Mouse (Mus musculus) macrophage (primary cell): Measurements from ENCODE around the gene Nrap. TPM values are rescaled to one million over a fixed set of nuclear protein-coding genes. Genes with fewer than 3 reads are reported as not detected.
"Not testable (repeated sequence)": the region's sequence is repeated elsewhere in the genome, so short reads cannot be mapped to it uniquely, and the experiment has no call there.

Experiments used
- H3K27ac ChIP-seq: fragments of 350-480 bp; formaldehyde crosslinking; 2 replicates; pipeline ENCODE4 v1.9.0; 2021
- H3K36me3 ChIP-seq: fragments of 350-480 bp; formaldehyde crosslinking; 2 replicates; pipeline ENCODE4 v1.9.0; 2021; ENCODE audit errors: inconsistent target
- H3K4me3 ChIP-seq: fragments of 350-480 bp; formaldehyde crosslinking; 2 replicates; pipeline ENCODE4 v1.9.0; 2021; ENCODE audit errors: inconsistent target
- H3K79me2 ChIP-seq: fragments of 350-480 bp; formaldehyde crosslinking; 2 replicates; pipeline ENCODE4 v1.9.0; 2021; ENCODE audit errors: inconsistent target
- WGBS: methylation state at CpG from one replicate; pipeline ENCODE4 v1.1.7; 2026; ENCODE audit warnings: inconsistent platforms; ENCODE audit not compliant: missing documents; 5-methylcytosine and 5-hydroxymethylcytosine counted together
- polyA plus RNA-seq: library from polyadenylated mRNA; stranded (reverse); fragments of 250-400 nt; gene quantifications from 3 replicates; pipeline ENCODE4 v1.2.4, GENCODE M21; 2018; ENCODE audit warnings: inconsistent platforms

Nrap gene
- polyA plus RNA-seq, 1 experiment from 2014 or later = 0.87 TPM

GRCm38 (mm10) chr19:56409884-56410283, 20.0 kb upstream of the Nrap start:
- H3K36me3 ChIP-seq = peaks cover 37% of the 10 kb centered on the region
- not testable (repeated sequence) for H3K4me3 ChIP-seq, H3K27ac ChIP-seq, H3K79me2 ChIP-seq
- WGBS = 93% methylated on average over 4 of the region's 4 CpGs

DNA sequence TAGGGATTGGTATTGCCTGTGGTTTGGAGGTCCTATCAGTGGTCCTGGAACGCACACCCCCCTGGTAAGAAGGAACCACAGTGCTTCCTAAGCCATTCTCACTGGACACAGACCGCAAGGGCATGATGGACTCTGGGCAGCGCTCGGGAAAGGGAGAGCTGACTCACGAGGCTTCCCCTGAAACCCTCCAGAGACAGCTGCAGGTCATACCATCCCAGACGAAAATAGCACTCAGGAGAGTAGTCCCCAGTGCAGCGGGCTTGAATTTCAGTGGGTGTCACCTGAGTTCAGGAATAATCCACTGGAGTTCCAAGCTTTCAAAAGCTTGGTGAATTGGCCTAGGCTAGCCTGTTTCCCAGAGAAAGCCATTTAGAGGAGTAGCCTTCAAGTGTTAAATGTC, 16.7 kb upstream of the Nrap start:
- Histone ChIP-seq H3K4me3 (no peak overlapping the region), H3K36me3 (peaks cover 42% of the 10 kb centered on the region), H3K79me2 (peaks cover 13% of the 10 kb centered on the region; the same call in 1 of the 2 replicates), H3K27ac (no peak overlapping the region)
- WGBS = 95% methylated on average over 7 of the region's 7 CpGs

DNA sequence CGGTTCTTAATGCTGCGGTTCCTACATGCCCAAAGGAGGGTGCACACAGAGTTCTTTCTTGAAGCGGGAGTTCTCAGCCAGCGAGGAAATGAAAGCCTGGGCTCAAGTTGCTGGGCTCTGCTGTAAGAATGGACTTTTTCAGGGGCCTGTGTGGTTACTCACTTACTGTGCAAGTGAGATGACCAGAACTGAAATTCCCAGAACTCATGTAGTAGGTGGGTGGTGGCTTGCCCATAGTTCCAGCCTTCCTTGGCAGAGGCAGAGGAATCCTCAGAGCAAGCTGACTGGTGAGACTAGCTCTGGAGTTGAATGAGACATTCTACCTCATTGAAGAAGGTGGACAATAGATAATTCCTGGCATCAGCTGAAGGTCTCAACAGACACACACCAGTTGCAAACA, 16.0 kb upstream of the Nrap start:
- 94% methylated on average over 4 of the region's 4 CpGs for WGBS
- Histone ChIP-seq H3K79me2 (peaks cover 18% of the 10 kb centered on the region; the same call in 1 of the 2 replicates), H3K4me3 (no peak overlapping the region), H3K27ac (no peak overlapping the region), H3K36me3 (peaks cover 42% of the 10 kb centered on the region)

DNA sequence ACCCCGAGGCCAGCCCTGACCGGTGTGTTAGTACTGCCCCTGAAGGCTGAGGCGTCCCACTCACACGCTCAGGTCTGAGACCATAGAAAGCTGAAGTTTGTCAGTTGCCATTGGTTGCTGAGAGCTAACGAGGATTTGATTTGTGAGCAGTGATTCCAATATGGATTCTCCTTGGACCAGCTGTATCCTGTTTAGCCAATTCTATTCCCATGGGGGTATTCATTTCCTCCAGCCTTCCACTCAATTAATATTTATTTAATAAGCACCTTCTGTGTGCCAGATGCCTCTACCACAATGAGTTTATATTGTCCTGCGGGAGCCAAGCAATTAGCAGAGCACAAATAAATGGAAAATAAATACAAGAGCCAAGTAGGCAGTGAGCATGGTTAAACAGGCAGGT, 12.0 kb upstream of the Nrap start:
- Histone ChIP-seq H3K79me2 (peaks cover 41% of the 10 kb centered on the region; the same call in 1 of the 2 replicates), H3K27ac (no peak overlapping the region), H3K36me3 (peaks cover 17% of the 10 kb centered on the region), H3K4me3 (no peak overlapping the region)
- 94% methylated on average over 6 of the region's 6 CpGs for WGBS

GRCm38 (mm10) chr19:56400200-56400599, 10.4 kb upstream of the Nrap start:
- peaks cover 41% of the 10 kb centered on the region; the same call in 1 of the 2 replicates for H3K79me2 ChIP-seq
- 48% methylated on average over 14 of the region's 14 CpGs for WGBS
- peaks cover 9% of the 10 kb centered on the region for H3K36me3 ChIP-seq
- no peak overlapping the region for H3K4me3 ChIP-seq
- H3K27ac ChIP-seq = no peak overlapping the region

DNA sequence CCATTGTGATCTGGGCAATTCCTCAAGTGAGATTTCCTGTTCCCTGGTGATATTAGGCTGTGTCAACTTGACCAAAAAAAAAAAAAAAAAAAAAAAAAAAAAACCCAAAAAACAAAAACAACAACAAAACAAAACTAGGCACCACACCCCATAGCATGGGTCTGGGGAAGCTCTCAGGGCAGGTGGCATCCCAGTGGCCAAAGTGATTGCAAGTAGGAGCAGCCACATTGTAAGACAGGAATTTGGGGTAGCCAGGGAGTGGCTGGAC, 8.6 kb upstream of the Nrap start:
- Histone ChIP-seq H3K27ac (no peak overlapping the region), H3K79me2 (peaks cover 41% of the 10 kb centered on the region; the same call in 1 of the 2 replicates), H3K4me3 (no peak overlapping the region), H3K36me3 (no peaks in the 10 kb centered on the region)

DNA sequence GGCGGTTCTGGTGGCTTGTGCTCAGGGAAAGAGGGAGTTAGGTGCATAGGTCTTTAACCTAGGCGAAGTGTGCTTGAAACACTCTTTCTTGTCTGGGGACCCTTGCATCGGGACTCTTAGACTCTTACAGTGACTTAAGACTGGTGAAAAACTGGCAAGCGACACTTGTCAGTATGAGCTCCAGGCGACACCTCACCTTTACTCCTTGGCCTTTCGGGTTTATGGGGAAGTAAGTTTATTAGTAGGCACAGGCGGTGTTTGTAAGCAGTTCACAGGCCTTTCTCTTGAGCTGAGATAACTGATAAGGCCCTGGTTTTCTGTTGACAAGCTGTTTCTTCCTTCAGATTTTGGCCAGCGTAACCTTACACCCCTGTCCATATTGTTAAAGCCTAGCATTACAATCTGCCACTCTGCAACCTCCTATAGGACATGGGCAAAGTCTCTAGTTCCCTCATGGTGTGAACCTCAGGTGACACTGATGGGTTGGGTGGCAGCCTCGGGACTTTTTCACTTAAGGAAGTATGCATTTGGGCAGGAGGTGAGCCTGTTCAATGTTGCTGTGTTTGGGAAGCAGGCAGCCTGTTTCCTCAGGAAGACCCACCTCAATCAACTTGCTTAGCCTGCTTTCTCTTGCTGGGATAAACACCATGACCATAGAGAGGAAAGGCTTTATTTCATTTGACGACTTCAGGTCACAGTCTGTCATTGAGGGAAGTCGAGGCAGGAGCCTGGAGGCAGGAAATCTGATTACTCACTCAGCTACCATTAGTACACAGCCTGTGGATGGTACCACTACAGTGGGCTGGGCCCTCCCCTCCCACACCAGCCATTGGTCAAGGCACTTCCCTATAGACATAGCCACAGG, 8.1 kb upstream of the Nrap start:
- Histone ChIP-seq H3K79me2 (peaks cover 41% of the 10 kb centered on the region; the same call in 1 of the 2 replicates), H3K4me3 (peak overlapping the region; percentile 78), H3K36me3 (no peaks in the 10 kb centered on the region), H3K27ac (peak overlapping the region; percentile 66)
- WGBS = 10% methylated on average over 10 of the region's 11 CpGs

DNA sequence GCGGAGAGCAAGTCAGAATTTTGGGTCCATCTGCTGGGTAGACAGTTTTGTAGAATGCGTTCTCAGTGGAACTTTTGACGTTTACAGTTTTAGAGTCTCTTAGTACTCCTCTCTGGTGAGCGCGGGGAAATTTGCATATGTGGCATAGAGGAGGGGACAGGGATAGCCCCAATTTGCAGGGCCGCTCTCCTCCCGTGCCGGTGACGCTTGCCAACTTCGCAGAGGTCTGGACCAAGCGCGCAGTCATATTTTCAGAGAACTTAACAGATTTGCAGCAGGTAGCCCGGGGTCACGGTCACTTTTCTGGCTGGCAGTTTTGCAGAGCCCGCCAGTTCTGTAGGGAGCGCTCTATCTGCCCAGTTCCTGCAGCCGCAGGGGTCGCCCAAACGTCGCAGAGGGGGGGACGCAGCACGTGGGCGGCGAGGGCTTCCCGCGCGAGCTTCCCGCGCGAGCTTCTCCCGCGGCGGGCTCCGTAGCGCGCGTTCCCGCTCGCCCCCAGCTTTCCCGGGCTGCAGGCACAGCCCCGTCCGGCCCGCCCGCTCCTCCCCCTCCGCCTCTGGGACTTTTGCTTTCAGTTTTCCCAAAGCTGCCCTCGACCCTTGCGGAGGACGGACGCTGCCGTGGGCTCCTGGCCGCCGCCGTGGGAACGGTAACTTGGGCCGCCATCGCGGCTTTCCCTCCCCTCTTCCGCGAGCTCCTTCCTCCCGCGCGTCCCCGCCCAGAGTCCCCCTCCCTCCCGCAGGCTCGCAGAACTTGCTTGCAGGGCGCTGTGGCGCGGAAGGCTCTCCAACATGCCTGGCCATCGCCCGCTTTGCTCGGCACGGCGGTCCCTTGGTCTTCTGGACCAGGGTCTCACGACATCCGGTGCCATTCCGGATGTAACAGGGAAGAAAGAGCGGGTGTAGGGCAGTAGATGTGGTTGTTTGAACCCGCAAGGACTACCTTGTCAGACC, 7.1 kb upstream of the Nrap start, which contains the start of gene Casp7:
Gene Casp7, plus strand, starts transcription at position 461 of the 953 bp plus-strand sequence.
- peaks cover 32% of the 10 kb centered on the region; the same call in 1 of the 2 replicates for H3K79me2 ChIP-seq
- no peaks in the 10 kb centered on the region for H3K36me3 ChIP-seq
- peak within 1 kb of the TSS; percentile 78 for H3K4me3 ChIP-seq
- H3K27ac ChIP-seq = peak within 1 kb of the TSS; percentile 66
- WGBS = 3% methylated on average over 61 of the region's 78 CpGs

DNA sequence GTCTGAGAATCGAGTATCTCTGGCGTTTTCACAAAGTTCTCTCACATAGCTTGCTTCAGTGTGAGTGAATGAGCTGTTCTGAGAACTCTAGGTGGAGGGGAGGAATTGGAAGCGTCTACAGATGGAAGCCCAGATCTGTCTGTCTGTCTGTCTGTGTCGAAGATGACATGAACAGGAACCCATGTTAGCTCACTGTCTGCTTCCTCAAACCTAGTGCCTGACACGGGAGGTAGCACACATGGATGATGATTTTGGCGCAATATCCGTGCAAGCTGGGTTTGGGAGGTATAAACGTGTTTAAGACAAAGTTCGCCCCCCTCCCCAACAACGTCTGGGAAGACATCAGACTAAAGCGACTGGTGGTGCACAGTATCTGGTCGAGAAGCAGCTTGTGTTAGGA, 6.4 kb upstream of the Nrap start:
- WGBS = 17% methylated on average over 12 of the region's 12 CpGs
- 0 out of 2 replicates have a peak overlapping the region, but pooled peaks have one; percentile 22 for H3K27ac ChIP-seq
- peak overlapping the region; percentile 78 for H3K4me3 ChIP-seq

DNA sequence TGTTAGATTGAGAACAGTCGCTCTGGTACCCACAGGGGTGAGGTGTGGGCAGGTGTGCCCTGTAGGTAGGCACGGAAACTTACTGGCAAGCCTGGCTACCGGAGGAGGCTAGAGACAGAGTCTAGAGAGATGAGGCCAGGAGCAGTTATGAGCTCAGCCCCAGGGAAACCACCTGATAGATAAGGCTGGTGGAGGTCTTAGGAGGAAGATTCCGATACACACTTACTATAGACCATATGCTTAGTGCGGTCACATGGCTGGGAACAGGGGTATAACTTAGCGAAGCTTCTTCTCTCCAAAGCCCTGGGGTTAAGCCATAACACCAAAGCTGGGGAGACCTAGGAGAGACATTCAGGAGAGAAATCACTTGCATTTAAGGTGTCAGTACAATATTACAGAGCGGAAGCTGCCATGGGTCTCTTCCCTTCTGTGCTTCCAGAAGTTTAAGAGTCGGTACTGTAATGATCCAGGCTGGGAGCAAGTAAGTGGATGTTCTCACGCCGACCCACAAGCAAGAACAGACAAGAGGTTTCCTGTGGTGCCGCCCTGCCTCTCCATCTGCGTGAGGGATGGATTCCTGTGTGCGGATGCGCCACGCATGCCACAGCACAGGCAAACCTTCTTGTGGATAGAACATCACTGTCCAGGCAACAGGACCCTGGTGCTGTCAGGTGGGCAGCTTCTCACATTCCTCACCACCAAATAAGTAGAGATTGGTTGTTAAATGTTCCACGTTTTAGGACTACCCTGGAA, 5.5 kb upstream of the Nrap start:
- WGBS = 94% methylated on average over 16 of the region's 16 CpGs
- Histone ChIP-seq H3K79me2 (peaks cover 18% of the 10 kb centered on the region; the same call in 1 of the 2 replicates), H3K27ac (no peak overlapping the region), H3K4me3 (no peak overlapping the region), H3K36me3 (no peaks in the 10 kb centered on the region)

More for the DNA sequence above, 6.4 kb upstream of the Nrap start:
- Histone ChIP-seq H3K36me3 (no peaks in the 10 kb centered on the region), H3K79me2 (peaks cover 27% of the 10 kb centered on the region; the same call in 1 of the 2 replicates)

GRCm38 (mm10) chr19:56393311-56393866, 3.6 kb upstream of the Nrap start:
- Histone ChIP-seq H3K27ac (no peak overlapping the region), H3K36me3 (no peaks in the 10 kb centered on the region), H3K79me2 (no peaks in the 10 kb centered on the region; the same call in 1 of the 2 replicates), H3K4me3 (no peak overlapping the region)
- 66% methylated on average over 9 of the region's 9 CpGs for WGBS

DNA sequence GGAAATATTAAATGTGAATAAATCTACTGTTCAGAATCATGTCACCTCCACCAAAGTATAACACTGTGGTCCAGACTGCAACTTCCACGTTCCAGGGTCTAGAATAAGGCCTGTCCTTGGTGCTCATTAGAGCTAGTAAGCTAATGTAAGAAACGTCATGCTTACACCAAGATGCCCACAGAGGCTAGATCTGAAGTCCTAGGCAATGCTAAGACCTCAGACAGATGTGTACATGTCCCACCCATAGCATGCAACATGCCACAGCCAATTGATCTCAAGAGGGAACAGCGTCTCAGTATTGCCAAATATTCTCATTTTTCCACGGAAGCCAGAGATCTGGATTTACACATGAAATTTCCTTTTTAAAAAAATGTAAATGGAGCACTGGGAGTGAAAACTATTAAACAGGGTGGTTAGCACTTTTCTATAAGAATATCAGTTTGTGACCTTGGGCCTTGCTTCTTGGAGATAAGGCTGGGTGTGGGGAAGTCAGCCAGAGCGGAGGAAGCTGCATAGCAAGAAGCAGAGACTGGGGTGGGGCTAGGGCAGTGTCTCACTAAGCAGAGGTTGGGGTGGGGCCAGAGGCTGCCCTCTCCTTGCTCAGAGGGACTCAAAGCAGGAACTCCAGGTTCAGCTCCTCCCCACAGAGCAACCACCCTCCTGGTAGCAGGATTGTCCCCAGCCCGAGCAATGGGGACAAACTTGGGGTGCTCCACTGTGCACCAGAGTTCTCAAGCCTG, 1.6 kb upstream of the Nrap start:
- Histone ChIP-seq H3K79me2 (no peaks in the 10 kb centered on the region), H3K4me3 (no peak overlapping the region), H3K27ac (peak overlapping the region; percentile 24; the same call in 1 of the 2 replicates), H3K36me3 (no peaks in the 10 kb centered on the region)
- 35% methylated on average over 6 of the region's 6 CpGs for WGBS

DNA sequence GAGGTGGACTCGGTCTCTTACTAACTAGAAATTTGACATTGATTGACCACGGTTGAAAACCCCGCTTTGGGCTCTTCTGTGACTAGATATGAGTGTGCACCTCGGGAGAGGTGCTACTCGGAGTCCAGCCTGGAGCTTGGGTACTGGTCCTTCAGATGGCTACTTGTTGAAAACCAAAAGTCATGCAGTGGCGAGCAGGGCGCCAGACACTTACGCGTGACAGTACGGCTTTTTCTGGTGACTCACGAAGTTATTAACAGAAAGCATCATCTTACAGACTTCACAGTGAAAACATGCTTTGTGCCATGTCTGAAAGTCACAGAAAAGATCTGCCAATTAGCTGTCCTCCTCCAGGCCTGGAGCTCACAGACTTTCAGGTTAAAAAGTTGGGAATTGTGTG, 661 bp downstream of the Nrap start:
- no peak overlapping the region for H3K4me3 ChIP-seq
- H3K36me3 ChIP-seq = no peaks in the 10 kb centered on the region
- 97% methylated on average over 11 of the region's 11 CpGs for WGBS
- no peak overlapping the region for H3K27ac ChIP-seq
- H3K79me2 ChIP-seq = no peaks in the 10 kb centered on the region
